31 mouse cellular contexts compared by ENCODE assay signal in genomic region chr4:81757905-81758304, GRCm38 (mm10).
DNase-seq lines count a peak whose midpoint lies in the region; ATAC-seq and TF ChIP-seq lines count a peak whose summit lies in the region.
"Had no signal": no experiment of that assay in that cellular context is flagged by ENCODE, and none has a peak within 500 bp of the region (broad histone marks: within the 10 kb centered on the region; RNA-seq: fewer than 3 reads in every experiment).

No protein-coding gene starts in this region.

- peak; percentile 51; the same call in 1 of the 2 replicates for ATAC-seq in hindbrain, postnatal 0 days
- ATAC-seq in hindbrain, embryonic 13.5 days (ENCODE audit: low FRiP score), result no peak
- ATAC-seq: CD4-positive, CD25-positive, alpha-beta regulatory T cell, adult 4 months; intestine, embryonic 15.5 days; liver, embryonic 12.5 days; liver, postnatal 0 days; lung, postnatal 0 days; midbrain, embryonic 15.5 days had no signal

- H3K4me3 ChIP-seq in hindbrain, postnatal 0 days (ENCODE audit: low read length), result no peak overlapping the region
- H3K4me3 ChIP-seq in hindbrain, embryonic 13.5 days, result no peak overlapping the region
- H3K4me3 ChIP-seq: embryonic facial prominence, embryonic 13.5 days; forebrain, embryonic 12.5 days; heart, embryonic 12.5 days; hindbrain, embryonic 15.5 days; intestine, embryonic 15.5 days; limb, embryonic 13.5 days; liver, embryonic 12.5 days; megakaryocyte, embryonic 14.5 days; midbrain, embryonic 15.5 days; myocyte; neural tube, embryonic 13.5 days had no signal

- peak; percentile 11 for DNase-seq in embryo, embryonic 10 days (ENCODE audit: low spot score)
- no peak for DNase-seq in embryo, embryonic 9.5 days (ENCODE audit: extremely low spot score)
- DNase-seq in hindbrain, postnatal 0 days (ENCODE audit: low spot score), result peak; percentile 31
- DNase-seq in brain, embryonic 14.5 days (ENCODE audit: low read depth), result peak; percentile 46
- peak; percentile 10 for DNase-seq in embryo, embryonic 11 days
- DNase-seq in left cerebral cortex, adult 9 months (ENCODE audit: low spot score in 2 of 2), result no peak
- DNase-seq: adrenal gland, postnatal 14 days; gastrocnemius, postnatal 25 days; heart, adult 18-20 months; heart, postnatal 4 days; kidney, adult 2 months; kidney, postnatal 4 days; layer of hippocampus, postnatal 36 days; liver, postnatal 0 days; lung, postnatal 4 days; thymus, adult 2 months; thymus, postnatal 36 days had no signal

- no peaks in the 10 kb centered on the region for H3K36me3 ChIP-seq in hindbrain, postnatal 0 days (ENCODE audit: insufficient read depth, low read length)
- no peaks in the 10 kb centered on the region for H3K36me3 ChIP-seq in hindbrain, embryonic 13.5 days
- H3K36me3 ChIP-seq: embryonic facial prominence, embryonic 13.5 days; forebrain, embryonic 12.5 days; heart, embryonic 12.5 days; hindbrain, embryonic 15.5 days; intestine, embryonic 15.5 days; limb, embryonic 13.5 days; liver, embryonic 12.5 days; midbrain, embryonic 15.5 days; neural tube, embryonic 13.5 days had no signal

- TF ChIP-seq CTCF in hindbrain, postnatal 0 days (IDR thresholded peaks at IDR 0.05; ENCODE audit: low read depth), result peak; percentile 7; the same call in 1 of the 2 replicates
- TF ChIP-seq CTCF in brain, embryonic 14.5 days (IDR thresholded peaks at IDR 0.05; ENCODE audit: borderline replicate concordance, extremely low read depth, insufficient read depth, insufficient read length), result no peak

- H3K4me1 ChIP-seq in hindbrain, postnatal 0 days (ENCODE audit: insufficient read depth, low read length), result no peaks in the 10 kb centered on the region
- peaks cover 6% of the 10 kb centered on the region for H3K4me1 ChIP-seq in hindbrain, embryonic 13.5 days (replicated peaks)
- H3K4me1 ChIP-seq: liver, embryonic 12.5 days; megakaryocyte, embryonic 14.5 days had no signal

- 19% methylated on average over 1 of the region's 1 CpGs for WGBS in hindbrain, postnatal 0 days
- 29% methylated on average over 1 of the region's 1 CpGs for WGBS in hindbrain, embryonic 13.5 days

- TF ChIP-seq POLR2A in brain, embryonic 14.5 days (IDR thresholded peaks at IDR 0.05; ENCODE audit: borderline replicate concordance, extremely low read depth, insufficient read depth, insufficient read length, poor library complexity, severe bottlenecking), result no peak

- H3K9ac ChIP-seq in hindbrain, postnatal 0 days (replicated peaks; ENCODE audit: low read length), result no peak overlapping the region
- no peak overlapping the region for H3K9ac ChIP-seq in hindbrain, embryonic 13.5 days
- H3K9ac ChIP-seq: embryonic facial prominence, embryonic 13.5 days; forebrain, embryonic 12.5 days; heart, embryonic 12.5 days; hindbrain, embryonic 15.5 days; intestine, embryonic 15.5 days; limb, embryonic 13.5 days; liver, embryonic 12.5 days; liver, postnatal 0 days; midbrain, embryonic 15.5 days; neural tube, embryonic 13.5 days had no signal

- H3K9me3 ChIP-seq in hindbrain, postnatal 0 days (ENCODE audit: low read length), result no peaks in the 10 kb centered on the region
- H3K9me3 ChIP-seq in hindbrain, embryonic 13.5 days, result no peaks in the 10 kb centered on the region
- H3K9me3 ChIP-seq: embryonic facial prominence, embryonic 13.5 days; forebrain, embryonic 12.5 days; heart, embryonic 12.5 days; hindbrain, embryonic 15.5 days; intestine, embryonic 15.5 days; limb, embryonic 13.5 days; liver, embryonic 12.5 days; megakaryocyte, embryonic 14.5 days; midbrain, embryonic 15.5 days; neural tube, embryonic 13.5 days had no signal

- no peak overlapping the region for H3K4me2 ChIP-seq in hindbrain, postnatal 0 days (ENCODE audit: low read depth, low read length)
- H3K4me2 ChIP-seq in hindbrain, embryonic 13.5 days, result no peak overlapping the region
- H3K4me2 ChIP-seq: embryonic facial prominence, embryonic 13.5 days; forebrain, embryonic 12.5 days; heart, embryonic 12.5 days; hindbrain, embryonic 15.5 days; intestine, embryonic 15.5 days; limb, embryonic 13.5 days; liver, embryonic 12.5 days; midbrain, embryonic 15.5 days; neural tube, embryonic 13.5 days had no signal

- H3K27me3 ChIP-seq in hindbrain, postnatal 0 days (ENCODE audit: insufficient read depth, low read length), result no peaks in the 10 kb centered on the region
- H3K27me3 ChIP-seq in hindbrain, embryonic 13.5 days, result no peaks in the 10 kb centered on the region
- H3K27me3 ChIP-seq: embryonic facial prominence, embryonic 13.5 days; forebrain, embryonic 12.5 days; heart, embryonic 12.5 days; hindbrain, embryonic 15.5 days; intestine, embryonic 15.5 days; limb, embryonic 13.5 days; liver, embryonic 12.5 days; megakaryocyte, embryonic 14.5 days; midbrain, embryonic 15.5 days; neural tube, embryonic 13.5 days had no signal

- H3K27ac ChIP-seq in hindbrain, postnatal 0 days, result peak overlapping the region; percentile 1; the same call in 1 of the 2 replicates
- no peak overlapping the region for H3K27ac ChIP-seq in hindbrain, embryonic 13.5 days
- H3K27ac ChIP-seq: embryonic facial prominence, embryonic 13.5 days; forebrain, embryonic 12.5 days; hindbrain, embryonic 15.5 days; intestine, embryonic 15.5 days; limb, embryonic 13.5 days; liver, embryonic 12.5 days; midbrain, embryonic 15.5 days; neural tube, embryonic 13.5 days had no signal

Comparison
In these comparisons a context has a peak if more than half of its experiments do, and no peak if none do; other contexts are left out.
1. DNase-seq: peak in embryo, embryonic 10 days (single experiment), hindbrain, postnatal 0 days (single experiment), brain, embryonic 14.5 days (single experiment) and embryo, embryonic 11 days (single experiment); none in embryo, embryonic 9.5 days (single experiment) and left cerebral cortex, adult 9 months (0 of 2).